Mouse (Mus musculus): ENCODE results near the gene Trpt1.

The Trpt1 gene

GRCm38 (mm10) chr19:7039841-7040636, 44.1 kb downstream of the Trpt1 start, which contains the start of gene Stip1:
Gene Stip1 (minus strand): TSS chr19:7039967.
- peak; percentile 100 for DNase-seq (ENCODE audit: low read depth, low spot score)

GRCm38 (mm10) chr19:7040637-7041130, 44.8 kb downstream of the Trpt1 start:
- no peak for DNase-seq (ENCODE audit: low read depth, low spot score)

GRCm38 (mm10) chr19:7041171-7041570, 45.2 kb downstream of the Trpt1 start:
- DNase-seq (ENCODE audit: low read depth, low spot score): no peak

- DNase-seq (ENCODE audit: low read depth, low spot score): peak; percentile 31
These were observed 48.3 kb downstream of the Trpt1 start for GRCm38 (mm10) chr19:7044279-7044678.

- no peak for DNase-seq (ENCODE audit: low read depth, low spot score)
These were observed 48.8 kb downstream of the Trpt1 start for GRCm38 (mm10) chr19:7044706-7045105.
